Mouse (Mus musculus) cortical plate, adult 2 months (tissue): ENCODE data around the gene Mosmo.

ENCODE experiments used
- CTCF ChIP-seq: fragments of 200-500 bp; IDR thresholded peaks from 2 replicates; pipeline ENCODE4 v1.5.1; 2011; ENCODE audit warnings: mild to moderate bottlenecking, control low read depth, low read length; ENCODE audit not compliant: insufficient read depth; ENCODE audit errors: extremely low read depth
- POLR2A ChIP-seq: fragments of 200-500 bp; IDR thresholded peaks from 2 replicates; pipeline ENCODE4 v1.6.1; 2011; ENCODE audit warnings: mild to moderate bottlenecking, low read length, control low read depth; ENCODE audit not compliant: insufficient read depth; ENCODE audit errors: extremely low read depth

DNA sequence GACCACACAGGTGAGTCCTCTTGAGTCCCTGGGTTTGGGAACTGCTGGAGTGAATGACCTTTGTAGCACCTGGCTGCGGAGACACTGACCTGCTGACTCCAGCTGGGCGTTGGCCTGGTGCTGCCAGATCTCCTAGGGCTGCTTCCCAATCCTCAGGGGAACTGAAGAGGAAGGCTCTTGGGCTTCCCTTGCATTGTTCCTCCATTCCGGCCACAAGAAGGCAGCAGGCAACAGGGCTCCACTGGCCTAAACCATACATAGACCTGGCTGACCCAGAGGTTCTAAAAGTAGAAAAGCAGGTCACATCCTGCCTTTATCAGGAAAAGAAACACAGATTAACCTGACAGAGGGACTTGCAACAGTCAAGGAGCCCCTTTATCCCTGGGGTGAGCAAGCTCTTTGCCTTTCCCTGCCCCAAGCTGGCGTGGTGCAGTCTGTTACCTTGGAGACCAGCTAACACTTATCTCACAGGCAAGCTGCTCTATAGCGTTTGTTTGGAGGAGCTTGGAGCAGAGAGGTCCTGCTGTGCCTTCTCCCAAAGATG lies 62.2 kb downstream of the Mosmo start:
- TF ChIP-seq CTCF, result no peak
- no peak for TF ChIP-seq POLR2A
